Mouse (Mus musculus) adrenal gland, adult 2 months (tissue): ENCODE measurements around the gene Olfr308. TPM values are rescaled to one million over a fixed set of nuclear protein-coding genes. Genes with fewer than 3 reads are reported as not detected.
"Not testable (repeated sequence)": the region's sequence is repeated elsewhere in the genome, so short reads cannot be mapped to it uniquely, and the experiment has no call there.

Experiments used
- DNase-seq: peaks from one replicate; pipeline ENCODE4 v3.0.0; 2021
- long read RNA-seq: library from polyadenylated mRNA; stranded (forward); transcript quantifications from one replicate; pipeline ENCODE4 v2.0.0, GENCODE M21; 2021
- microRNA-seq, 2 experiments: library from miRNA; unstranded; fragments of <30 nt; microRNA quantifications; one replicate each; pipeline ENCODE4 v1.2.0; 2021
- polyA plus RNA-seq: library from polyadenylated mRNA; depleted of rRNA; stranded (reverse); fragments of >200 nt; gene quantifications from 2 replicates; pipeline ENCODE4 v1.2.3, GENCODE M21; 2012; rRNA removed
- total RNA-seq, 2 experiments: library from RNA; stranded (reverse); gene quantifications; 2 replicates each; pipeline ENCODE4 v1.2.3; 2021

The Olfr308 gene
- total RNA-seq (not detected), polyA plus RNA-seq (not detected in 2 replicates)
- long read RNA-seq = 0 reads

DNA sequence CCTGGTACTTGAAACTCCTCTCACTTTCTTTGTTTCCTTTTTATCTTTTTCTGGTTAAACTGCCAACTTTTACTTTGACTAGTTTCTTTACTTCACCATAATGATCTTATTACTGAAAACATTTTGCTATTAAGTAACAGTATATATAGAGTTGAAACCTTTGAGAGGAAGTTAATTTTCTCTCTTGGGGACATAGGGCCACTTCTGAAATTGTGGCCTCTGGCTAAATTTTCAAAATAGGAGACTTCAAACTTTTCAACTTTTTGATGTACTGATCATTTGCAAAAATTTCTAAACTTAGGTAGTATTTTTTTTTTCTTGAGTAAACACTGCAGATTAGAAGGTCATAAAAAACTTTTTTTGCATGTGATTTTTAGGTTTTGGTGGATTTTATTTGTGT, at the start of gene Olfr308:
Gene Olfr308 (minus strand): TSS at position 101 of the 400 bp plus-strand sequence.
- no peak for DNase-seq

DNA sequence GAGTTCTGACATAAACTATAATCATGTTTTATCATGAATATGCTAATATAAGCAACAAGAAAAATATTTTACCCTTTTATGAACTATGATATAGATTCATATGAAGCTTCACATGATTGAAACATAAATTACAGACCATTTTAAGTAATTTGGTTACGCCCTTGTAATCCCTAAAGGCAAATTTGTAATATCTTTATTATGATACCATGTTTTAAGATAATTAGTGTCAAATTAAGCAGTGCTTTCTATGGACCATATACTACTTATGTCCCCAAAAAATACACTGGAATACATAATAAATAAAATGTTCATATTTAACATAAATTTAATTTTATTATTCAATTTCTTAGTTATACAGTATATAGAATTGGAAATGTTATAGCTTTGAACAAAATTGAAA, 41.4 kb upstream of the Olfr308 start, which contains the start of gene Olfr305:
Gene Olfr305 (minus strand): TSS at position 101 of the 400 bp plus-strand sequence.
- DNase-seq = no peak

DNA sequence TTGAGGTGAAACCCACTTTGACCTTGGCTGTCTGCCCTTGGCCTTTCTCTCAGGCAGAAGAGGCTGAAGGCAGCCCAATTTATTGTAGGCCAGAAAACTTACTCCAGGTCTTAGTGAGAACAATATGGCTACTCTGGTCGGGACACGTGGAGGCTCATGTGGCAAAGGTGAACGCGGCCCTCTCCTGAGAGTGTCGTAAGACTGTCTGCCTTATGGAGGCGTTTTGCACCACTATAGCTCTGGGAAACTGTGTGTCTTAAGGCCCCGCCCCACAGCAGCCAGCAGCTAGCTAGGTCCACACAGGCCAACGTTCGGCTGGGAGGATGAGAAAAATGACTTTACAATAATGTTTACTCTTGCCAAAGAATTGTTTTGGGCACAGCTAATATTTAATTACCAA, 20.9 kb upstream of the Olfr308 start:
- not testable (repeated sequence) for DNase-seq

DNA sequence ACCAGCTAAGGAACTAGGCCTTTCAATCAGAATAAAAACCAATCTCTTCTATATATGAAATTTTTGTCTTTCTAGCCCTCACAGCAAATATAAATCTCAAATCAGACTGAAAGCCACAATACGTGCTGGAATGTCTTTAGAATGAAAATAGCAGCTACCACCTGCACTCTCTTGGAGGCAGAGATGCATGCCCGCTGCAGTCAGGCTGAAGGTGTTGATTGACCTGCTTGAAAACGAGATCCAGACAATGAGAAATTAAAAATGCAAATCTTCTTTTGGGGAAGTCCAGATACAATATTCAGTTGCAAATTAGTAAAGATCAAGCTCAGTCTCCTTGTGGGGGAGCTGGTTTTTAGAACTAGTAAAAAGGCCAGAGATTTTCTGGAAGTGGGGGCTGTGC, 18.8 kb upstream of the Olfr308 start:
- DNase-seq = no peak

DNA sequence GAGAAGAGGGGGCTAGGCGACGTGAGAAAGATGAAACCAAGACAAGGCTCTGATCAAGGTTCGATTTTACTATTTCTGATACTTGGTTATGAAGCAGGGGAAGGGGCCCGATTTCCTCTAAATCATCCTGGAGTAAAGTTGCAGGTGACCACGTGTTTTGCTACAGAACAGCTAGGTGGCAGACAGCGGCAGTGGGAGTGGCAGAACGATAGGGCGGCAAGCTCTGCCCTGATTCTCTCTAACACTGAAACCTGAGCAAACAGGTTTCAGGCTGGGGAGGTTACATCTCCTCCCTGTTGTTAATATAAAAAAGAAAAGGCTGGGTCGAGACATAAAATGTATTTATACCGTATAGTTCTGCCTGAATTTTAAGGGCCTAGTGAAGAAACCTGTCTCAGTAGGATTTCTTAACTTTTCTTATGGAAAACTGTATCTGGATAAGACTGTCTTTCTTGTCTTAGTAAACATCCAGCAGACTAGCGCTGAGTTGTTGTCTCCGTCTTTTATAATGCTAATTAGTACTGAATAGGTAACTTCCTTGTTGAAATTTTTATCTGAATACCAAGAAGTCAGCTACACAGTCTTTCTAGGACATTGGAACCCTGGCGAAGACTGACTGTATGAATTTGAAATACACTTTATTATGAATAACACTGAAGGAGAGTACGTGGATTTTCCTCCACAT, 17.6 kb upstream of the Olfr308 start:
- no peak for DNase-seq

DNA sequence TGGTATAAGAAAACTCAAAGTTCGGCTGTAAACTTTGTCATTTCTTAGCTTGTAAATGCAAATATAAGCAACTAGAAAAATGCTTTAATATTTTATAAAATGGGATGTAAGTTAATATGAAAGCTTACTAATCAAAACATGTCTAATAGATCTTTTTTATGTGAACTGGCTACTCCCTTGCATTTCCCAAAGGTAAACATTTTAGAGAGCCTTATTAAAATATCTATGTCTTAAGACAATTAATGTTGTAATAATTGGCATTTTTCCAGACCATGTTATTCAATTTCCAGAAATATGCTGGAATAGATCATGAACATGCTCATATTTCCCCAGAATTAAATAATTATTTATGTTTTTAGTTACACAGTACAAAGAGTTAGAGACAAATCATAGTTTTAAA, 12.1 kb upstream of the Olfr308 start, which contains the start of gene Olfr307:
Gene Olfr307 (minus strand): TSS at position 101 of the 400 bp plus-strand sequence.
- DNase-seq = no peak

DNA sequence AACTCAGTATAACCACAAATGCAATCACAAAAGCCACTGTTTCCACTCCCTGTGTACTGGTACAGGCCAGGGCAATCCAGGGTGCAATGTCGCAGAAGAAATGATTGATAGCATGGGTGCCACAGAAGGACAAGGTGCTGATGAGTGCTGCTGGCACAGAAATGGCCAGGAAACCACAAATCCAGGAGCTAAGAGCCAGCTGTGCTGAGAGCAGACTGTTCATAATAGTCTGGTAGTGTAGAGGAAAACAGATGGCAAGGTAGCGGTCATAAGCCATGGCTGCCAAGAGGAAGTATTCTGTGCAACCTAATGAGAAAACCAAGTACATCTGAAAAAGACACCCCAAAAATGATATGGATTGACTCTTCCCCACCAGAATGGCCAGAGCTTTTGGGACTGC, 4.1 kb downstream of the Olfr308 start:
- DNase-seq = no peak

DNA sequence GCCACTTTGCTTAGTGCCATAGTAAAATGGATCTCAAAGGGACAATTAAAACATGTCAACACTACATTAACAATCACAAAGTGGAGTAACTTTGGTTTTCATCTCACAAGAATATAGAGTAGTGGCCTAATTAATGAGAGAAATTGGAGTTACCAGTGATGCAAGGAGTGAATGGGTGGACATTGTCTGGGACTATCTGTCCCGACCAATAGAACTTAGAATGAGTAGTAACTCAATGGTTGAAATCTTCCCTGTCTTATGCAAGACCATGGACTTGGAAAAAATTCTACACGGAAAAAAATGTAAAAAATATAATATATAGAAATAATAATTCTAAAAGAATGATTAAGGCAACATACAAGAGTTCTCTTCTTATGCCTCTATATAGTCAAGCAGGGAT, 11.8 kb downstream of the Olfr308 start, which contains the start of gene Olfr309:
Gene Olfr309 (minus strand): TSS at position 101 of the 400 bp plus-strand sequence.
- DNase-seq = no peak

DNA sequence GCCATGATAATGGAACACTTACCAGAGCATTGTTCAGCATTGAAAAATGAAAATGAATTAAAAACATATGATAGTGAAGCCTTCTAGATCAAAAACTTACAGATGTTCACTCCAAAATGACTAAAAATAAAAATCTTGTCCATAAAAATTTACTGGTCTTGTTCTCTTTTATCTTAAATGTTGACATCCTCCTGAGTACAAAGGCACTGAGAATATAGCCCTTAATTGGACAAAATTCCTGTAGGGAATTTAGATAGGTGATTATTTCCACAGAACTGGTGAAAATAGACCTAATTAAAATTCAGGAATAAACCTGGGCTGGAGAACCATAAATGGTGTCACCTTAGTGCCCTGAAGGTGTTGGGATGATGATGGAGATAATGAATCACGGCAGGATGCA, 48.4 kb downstream of the Olfr308 start, which contains the start of gene Olfr310:
Gene Olfr310 (minus strand): TSS at position 101 of the 400 bp plus-strand sequence.
- no peak for DNase-seq

Small RNA genes lying within 50 kb of the gene (microRNA-seq; reads per million reads assigned to microRNA genes)
- 0 reads per million in 2 experiments for gene Gm23192

Other genes with a start within 250 kb of the Olfr308 start
- gene Vmn2r75, start 153.9 kb downstream of the Olfr308 start, total RNA-seq = not detected
- gene Vmn2r75, start 153.9 kb downstream of the Olfr308 start, polyA plus RNA-seq = not detected in 2 replicates
- not detected for gene Vmn2r76, start 79.3 kb downstream of the Olfr308 start, total RNA-seq
- not detected in 2 replicates for gene Vmn2r76, start 79.3 kb downstream of the Olfr308 start, polyA plus RNA-seq
- not detected for gene Olfr310, start 48.5 kb downstream of the Olfr308 start, total RNA-seq
- gene Olfr310, start 48.5 kb downstream of the Olfr308 start, polyA plus RNA-seq = not detected in 2 replicates
- not detected for gene Olfr309, start 11.9 kb downstream of the Olfr308 start, total RNA-seq
- not detected in 2 replicates for gene Olfr309, start 11.9 kb downstream of the Olfr308 start, polyA plus RNA-seq
- gene Olfr307, start 12.0 kb upstream of the Olfr308 start, total RNA-seq = not detected
- gene Olfr307, start 12.0 kb upstream of the Olfr308 start, polyA plus RNA-seq = not detected in 2 replicates
- not detected for gene Olfr305, start 41.3 kb upstream of the Olfr308 start, total RNA-seq
- not detected in 2 replicates for gene Olfr305, start 41.3 kb upstream of the Olfr308 start, polyA plus RNA-seq
- not detected for gene Olfr304, start 61.0 kb upstream of the Olfr308 start, total RNA-seq
- gene Olfr304, start 61.0 kb upstream of the Olfr308 start, polyA plus RNA-seq = not detected in 2 replicates
- gene Olfr303, start 72.2 kb upstream of the Olfr308 start, total RNA-seq = not detected
- gene Olfr303, start 72.2 kb upstream of the Olfr308 start, polyA plus RNA-seq = not detected in 2 replicates
- gene Olfr301, start 78.2 kb upstream of the Olfr308 start, total RNA-seq = not detected
- not detected in 2 replicates for gene Olfr301, start 78.2 kb upstream of the Olfr308 start, polyA plus RNA-seq
- gene Olfr299, start 134.3 kb upstream of the Olfr308 start, total RNA-seq = not detected
- gene Olfr299, start 134.3 kb upstream of the Olfr308 start, polyA plus RNA-seq = not detected in 2 replicates
- gene Olfr298, start 166.9 kb upstream of the Olfr308 start, total RNA-seq = not detected
- not detected in 2 replicates for gene Olfr298, start 166.9 kb upstream of the Olfr308 start, polyA plus RNA-seq
- gene Olfr297, start 194.3 kb upstream of the Olfr308 start, total RNA-seq = not detected
- gene Olfr297, start 194.3 kb upstream of the Olfr308 start, polyA plus RNA-seq = not detected in 2 replicates